Mouse (Mus musculus): ENCODE data around the gene Cc2d2b.

Gene Cc2d2b

DNA sequence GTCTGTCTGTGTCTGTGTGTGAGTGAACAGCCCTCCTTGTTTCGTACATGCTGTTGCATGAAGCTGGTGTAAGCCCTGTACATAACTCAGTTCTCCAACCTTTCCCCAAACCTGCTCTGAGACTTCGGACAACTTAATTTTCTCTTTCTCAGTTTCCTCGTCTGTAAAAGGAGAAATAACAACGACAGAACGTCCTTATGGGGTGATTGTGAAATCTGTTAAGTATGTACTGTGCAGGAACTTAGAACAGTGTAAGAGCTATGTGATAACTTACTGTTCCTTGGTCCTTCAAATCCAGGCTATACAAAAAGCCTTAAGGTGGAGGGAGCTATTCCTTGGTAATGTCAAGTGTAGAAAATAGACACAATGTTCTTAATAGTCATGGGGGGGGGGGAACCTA is 83.8 kb downstream of the Cc2d2b start:
- no peak for DNase-seq (ENCODE audit: low read depth)

DNA sequence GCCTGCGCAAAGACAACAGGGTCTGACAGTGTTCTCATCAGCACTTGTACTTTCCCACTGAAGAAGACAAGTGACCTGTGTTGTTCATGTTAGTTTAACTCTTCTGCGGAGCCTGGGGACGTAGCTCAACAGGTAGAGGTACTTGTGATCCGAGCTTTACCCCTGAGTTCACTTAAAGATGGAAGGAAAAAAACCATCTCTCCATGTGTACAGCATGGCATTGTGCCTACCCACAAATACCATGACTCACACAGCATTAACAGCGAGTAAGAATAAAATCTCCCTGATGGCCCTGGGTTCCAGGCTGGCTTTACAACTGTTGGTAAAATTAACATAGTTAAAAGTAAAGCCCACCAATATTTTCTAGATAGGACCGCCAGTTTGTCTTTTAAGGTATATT is 85.9 kb downstream of the Cc2d2b start:
- DNase-seq (ENCODE audit: low read depth): no peak

DNA sequence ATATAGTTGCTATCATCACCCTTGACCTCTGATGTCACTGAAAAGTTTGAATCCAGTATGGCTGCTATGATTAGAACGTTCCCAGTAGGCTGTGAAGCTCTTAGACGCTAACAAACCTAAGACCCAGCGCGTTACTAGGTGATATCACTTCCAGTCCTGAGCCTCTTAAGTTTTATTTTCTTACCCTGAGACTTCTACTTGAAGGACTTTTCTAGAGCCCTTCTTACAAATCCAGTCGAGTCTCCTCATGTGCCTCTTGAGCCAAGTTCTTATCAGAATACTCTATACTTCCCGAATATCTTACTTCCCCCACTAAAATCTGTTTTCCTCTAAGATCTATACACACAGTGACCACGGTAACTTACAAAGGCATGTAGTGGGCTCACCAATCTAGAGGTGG is 89.7 kb downstream of the Cc2d2b start:
- no peak for DNase-seq (ENCODE audit: low read depth)

DNA sequence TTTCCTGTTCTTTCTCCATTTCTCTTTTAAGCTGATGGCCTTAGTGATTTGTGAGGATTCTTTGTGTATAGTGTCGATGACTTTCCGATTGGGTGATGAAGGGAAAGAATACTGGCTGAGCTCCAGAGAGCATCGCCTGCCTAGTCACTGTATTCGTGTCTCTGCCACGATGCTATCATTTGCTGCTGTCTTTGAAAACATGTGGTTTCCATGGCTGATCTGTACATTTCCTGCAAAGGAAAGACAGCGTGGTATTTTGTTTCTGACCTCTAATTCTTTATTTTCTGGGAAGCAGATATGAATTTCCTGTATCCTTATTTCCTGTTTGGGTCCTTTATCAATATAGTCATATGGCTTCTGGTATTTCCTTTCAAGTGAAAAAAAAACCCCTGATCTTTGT is 91.8 kb downstream of the Cc2d2b start:
- DNase-seq (ENCODE audit: low read depth): no peak

DNA sequence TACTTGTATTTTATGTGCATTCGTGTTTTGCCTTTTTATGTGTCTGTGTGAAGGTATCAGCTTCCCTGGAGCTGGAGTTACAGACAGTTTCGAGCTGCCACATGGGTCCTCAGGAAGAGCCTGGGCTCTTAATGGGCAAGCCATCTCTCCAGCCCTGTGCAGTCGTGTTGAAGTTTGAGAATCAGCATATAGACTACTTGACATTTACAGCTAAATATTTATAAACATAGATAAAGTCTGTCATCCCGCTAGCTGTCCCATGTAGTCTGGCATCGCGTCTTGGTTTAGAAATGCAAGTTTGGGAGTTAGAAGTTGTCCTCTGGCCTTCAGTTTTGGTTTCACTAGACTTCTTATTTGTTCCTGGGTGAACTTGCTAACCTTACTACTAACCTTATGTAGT is 92.5 kb downstream of the Cc2d2b start:
- DNase-seq (ENCODE audit: low read depth): no peak

DNA sequence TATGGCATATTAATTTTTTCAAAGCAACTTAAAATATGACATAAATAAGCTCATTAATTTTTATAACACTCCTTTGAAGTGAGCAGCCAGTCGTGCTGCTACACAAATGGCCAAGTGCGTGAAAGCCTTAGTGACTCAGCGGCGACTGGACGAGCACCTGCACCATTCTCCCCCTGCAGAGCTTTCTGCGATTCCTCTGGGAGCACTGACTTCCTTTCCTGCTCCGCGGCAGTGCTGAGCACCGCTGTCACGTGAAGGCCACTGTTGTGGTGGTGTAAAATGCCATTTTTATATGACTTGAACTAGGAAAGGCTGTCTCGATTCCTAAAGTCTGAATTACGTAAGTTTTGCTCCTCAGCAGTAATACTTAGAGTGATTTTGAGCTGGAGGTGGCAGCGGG is 93.0 kb downstream of the Cc2d2b start:
- no peak for DNase-seq (ENCODE audit: low read depth)

DNA sequence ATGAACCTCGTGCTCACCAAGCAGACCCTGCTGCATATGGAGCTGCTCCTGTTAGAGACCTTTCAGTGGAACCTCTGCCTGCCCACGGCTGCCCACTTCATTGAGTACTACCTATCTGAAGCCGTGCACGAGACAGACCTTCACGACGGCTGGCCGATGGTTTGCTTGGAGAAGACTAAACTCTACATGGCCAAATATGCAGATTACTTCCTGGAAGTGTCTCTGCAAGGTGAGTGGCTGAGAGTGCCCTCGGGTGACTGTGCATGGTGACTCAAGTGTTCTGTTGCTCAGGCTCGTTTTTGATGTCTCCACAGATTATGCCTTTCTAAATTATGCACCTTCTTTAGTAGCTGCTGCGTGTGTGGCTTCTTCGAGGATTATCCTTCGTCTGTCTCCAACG is 96.2 kb downstream of the Cc2d2b start:
- no peak for DNase-seq (ENCODE audit: low read depth)

DNA sequence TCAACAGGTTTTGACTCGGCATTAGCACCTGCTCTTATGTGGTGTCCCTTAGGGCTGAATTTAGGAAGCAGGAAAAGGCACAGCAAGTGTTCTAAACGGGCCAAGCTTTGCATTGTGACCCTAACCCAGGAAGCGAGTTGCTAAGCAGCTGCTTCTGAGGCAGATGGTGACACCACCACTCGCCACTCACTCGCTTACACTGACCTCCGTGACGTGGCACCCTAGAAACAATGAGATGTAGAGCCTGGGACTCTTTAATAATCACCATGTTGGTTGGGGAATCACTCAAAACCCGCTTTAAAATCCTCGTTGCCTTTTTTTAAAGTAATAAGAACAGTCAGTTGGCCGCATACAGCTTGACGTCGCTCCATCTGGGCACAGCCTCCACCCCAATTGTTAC is 100.8 kb downstream of the Cc2d2b start:
- DNase-seq (ENCODE audit: low read depth): no peak

DNA sequence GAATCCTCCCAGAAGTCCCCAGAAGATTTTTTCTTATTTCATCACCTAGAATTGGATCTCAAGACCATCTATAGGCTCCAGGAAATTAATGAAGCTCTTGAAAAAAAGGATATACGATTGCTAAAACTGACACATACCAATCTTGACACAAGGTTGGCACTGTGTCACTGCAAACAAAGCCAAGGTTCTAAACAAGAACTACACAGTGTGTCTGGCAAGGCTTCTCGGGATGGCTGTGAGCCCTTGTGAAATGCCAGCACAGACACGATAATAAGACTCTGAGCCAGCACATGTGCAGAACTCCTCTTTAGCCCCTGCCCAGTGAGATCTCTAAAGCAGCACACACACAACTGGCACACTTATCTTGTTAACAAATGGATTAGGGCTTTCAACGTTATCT is 111.0 kb downstream of the Cc2d2b start:
- DNase-seq (ENCODE audit: low read depth): no peak

DNA sequence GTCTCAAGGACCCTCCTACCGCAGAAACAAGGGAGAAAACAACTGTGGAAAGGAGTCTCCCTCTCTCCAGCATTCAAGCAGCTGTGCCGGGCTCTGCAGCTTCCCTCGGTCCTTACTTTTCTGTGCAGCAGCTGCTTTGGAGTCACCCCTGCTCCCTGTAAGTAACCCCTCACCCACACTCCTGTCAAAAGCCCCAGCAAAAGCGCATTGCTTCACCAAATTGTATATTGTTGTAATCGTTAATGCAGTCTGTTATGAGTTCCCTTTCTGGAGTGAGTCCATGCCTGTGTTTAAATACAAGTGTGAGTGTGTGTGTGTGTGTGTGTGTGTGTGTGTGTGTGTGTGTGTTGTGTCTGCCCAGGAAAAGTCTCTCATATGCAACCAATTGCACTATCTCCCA is 119.7 kb downstream of the Cc2d2b start:
- no peak for DNase-seq (ENCODE audit: low read depth)

DNA sequence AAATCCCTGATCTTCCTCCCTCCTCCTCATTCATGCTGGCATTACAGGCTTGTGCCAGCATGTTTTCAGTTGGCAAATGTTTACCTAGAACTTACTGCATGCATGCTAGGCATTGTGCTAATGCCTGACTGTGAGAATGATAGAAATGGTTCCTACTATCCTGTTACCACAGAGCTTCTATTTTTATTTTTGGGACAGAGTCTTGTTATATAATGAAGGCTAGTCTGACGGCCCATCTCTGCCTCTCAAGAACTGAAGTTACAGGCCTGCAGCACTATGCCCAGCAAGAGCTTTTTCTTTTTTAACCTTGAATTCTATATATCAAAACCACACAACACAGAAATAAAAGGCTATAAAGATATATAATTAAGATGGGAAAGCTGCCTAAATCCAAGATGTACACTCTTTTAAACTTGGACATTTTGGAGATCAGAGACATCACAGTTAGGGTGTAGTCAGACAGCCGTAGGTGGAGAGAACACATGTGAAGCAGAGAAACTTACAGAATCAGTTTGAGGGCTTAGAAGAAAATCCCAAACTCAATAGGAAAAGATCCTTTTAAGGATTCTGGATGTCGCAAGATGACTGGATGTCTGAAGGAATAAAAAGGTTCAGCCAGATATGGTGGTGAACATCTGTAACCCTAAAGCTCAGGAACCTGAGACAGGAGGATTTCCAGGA is 121.0 kb downstream of the Cc2d2b start:
- no peak for DNase-seq (ENCODE audit: low read depth)

DNA sequence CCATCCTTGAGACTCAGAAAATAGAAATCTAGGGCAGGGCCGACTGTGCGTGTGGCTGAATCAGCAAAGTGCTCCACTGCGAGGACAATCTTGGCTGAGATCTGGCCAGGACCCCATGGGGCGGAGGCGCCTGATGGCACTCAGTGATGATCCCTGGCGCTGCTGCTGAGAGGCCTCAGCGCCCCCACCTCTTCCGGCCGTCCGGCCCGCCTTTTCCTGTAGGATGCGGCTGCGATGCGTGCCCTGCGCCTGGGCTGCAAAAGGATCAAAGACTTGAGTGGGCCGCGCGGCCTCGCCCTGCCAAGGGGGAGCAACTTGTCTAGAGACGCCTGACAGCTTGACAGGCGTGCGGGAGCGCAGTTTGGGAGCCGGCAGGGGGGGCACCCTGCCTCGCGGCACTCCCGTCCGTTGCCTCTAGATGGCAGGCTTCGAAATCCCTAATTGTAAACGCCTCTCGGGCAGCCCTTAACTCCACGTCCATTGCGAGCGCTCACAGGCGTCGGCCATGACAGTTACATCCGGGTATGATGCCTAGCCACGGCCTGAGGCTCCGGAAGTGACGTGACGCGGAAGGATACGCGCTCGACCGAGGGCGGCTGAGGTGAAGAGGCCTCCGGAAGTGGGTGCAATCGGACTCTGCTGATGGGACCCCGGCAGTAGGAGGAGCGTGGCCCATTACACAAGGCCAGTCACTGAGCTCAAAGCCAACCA is 124.6 kb downstream of the Cc2d2b start:
- DNase-seq (ENCODE audit: low read depth): peak; percentile 87

Measured in c-Kit-positive CD71-negative TER-119-negative erythroid progenitor cells, embryonic 14.5 days (primary cell).